Comparison of ENCODE assay signal across 8 mouse cellular contexts in the genomic region with DNA sequence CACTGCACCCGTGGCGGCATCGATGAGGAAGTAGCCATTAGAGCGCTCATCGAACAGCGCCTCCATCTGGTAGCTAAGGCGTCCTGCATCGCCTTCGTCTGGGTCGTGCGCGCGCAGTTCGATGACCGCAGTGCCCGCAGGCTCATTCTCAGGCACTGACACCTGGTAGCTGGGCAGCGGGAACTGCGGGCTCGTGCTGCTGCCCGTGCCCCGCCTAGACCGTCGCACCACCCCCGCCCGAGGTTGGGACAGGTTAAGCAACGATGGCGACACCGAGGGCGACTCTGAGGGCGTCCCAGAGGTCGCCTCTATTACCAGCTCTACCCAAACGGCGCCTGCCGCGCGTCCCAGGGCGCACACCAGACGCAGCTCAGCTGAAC. TPM values are rescaled to one million over a fixed set of nuclear protein-coding genes. Genes with fewer than 3 reads are reported as not detected.
DNase-seq lines count a peak whose midpoint lies in the region; ATAC-seq lines count a peak whose summit lies in the region.

No protein-coding gene starts in this region.

- H3K9me3 ChIP-seq in heart, embryonic 11.5 days (replicated peaks; ENCODE audit: control insufficient read depth, low read length): no peaks in the 10 kb centered on the region
- no peaks in the 10 kb centered on the region; the same call in 1 of the 2 replicates for H3K9me3 ChIP-seq in hindbrain, embryonic 11.5 days (ENCODE audit: control insufficient read depth, low read length)
- H3K9me3 ChIP-seq in liver, embryonic 11.5 days (ENCODE audit: control insufficient read depth, low read length): peaks cover 3% of the 10 kb centered on the region
- no peaks in the 10 kb centered on the region; the same call in 1 of the 2 replicates for H3K9me3 ChIP-seq in midbrain, embryonic 16.5 days (replicated peaks; ENCODE audit: control insufficient read depth, low read length, poor library complexity, severe bottlenecking)

- H3K4me3 ChIP-seq in heart, embryonic 11.5 days (ENCODE audit: low read depth, low read length): peak overlapping the region; percentile 62
- H3K4me3 ChIP-seq in hindbrain, embryonic 11.5 days (ENCODE audit: low read depth, low read length): peak overlapping the region; percentile 58
- H3K4me3 ChIP-seq in liver, embryonic 11.5 days (ENCODE audit: low read depth, low read length): peak overlapping the region; percentile 54
- H3K4me3 ChIP-seq in midbrain, embryonic 16.5 days (ENCODE audit: low read depth, low read length): peak overlapping the region; percentile 47

- H3K36me3 ChIP-seq in heart, embryonic 11.5 days (ENCODE audit: control insufficient read depth, insufficient read depth, low read length): no peaks in the 10 kb centered on the region; the same call in 1 of the 2 replicates
- peaks cover 13% of the 10 kb centered on the region; the same call in 1 of the 2 replicates for H3K36me3 ChIP-seq in hindbrain, embryonic 11.5 days (ENCODE audit: control insufficient read depth, insufficient read depth, low read length)
- peaks cover 2% of the 10 kb centered on the region; the same call in 1 of the 2 replicates for H3K36me3 ChIP-seq in liver, embryonic 11.5 days (ENCODE audit: control insufficient read depth, insufficient read depth, low read length)
- no peaks in the 10 kb centered on the region for H3K36me3 ChIP-seq in midbrain, embryonic 16.5 days (ENCODE audit: control insufficient read depth, insufficient read depth, low read length)

- DNase-seq in heart, postnatal 25 days (ENCODE audit: low spot score): no peak
- peak; percentile 82 for DNase-seq in hindbrain, embryonic 11.5 days (ENCODE audit: low spot score)
- DNase-seq in liver, embryonic 11.5 days (ENCODE audit: low spot score): no peak
- DNase-seq in cerebellum, adult 8-10 months: no peak
- DNase-seq in natural killer cell, adult 2 months (ENCODE audit: low spot score in 2 of 2): no peak

- peaks cover 27% of the 10 kb centered on the region for H3K27me3 ChIP-seq in heart, embryonic 11.5 days (ENCODE audit: control insufficient read depth, insufficient read depth, low read length)
- peaks cover 17% of the 10 kb centered on the region for H3K27me3 ChIP-seq in hindbrain, embryonic 11.5 days (ENCODE audit: control insufficient read depth, insufficient read depth, low read length)
- peaks cover 71% of the 10 kb centered on the region for H3K27me3 ChIP-seq in liver, embryonic 11.5 days (replicated peaks; ENCODE audit: control insufficient read depth, insufficient read depth, low read length)
- H3K27me3 ChIP-seq in midbrain, embryonic 16.5 days (ENCODE audit: control insufficient read depth, insufficient read depth, low read depth, low read length): peaks cover 35% of the 10 kb centered on the region

- peak overlapping the region; percentile 67 for H3K9ac ChIP-seq in heart, embryonic 11.5 days (ENCODE audit: low read depth, low read length)
- peak overlapping the region; percentile 61; the same call in 1 of the 2 replicates for H3K9ac ChIP-seq in hindbrain, embryonic 11.5 days (ENCODE audit: low read depth, low read length)
- no peak overlapping the region for H3K9ac ChIP-seq in liver, embryonic 11.5 days (ENCODE audit: low read depth, low read length)
- H3K9ac ChIP-seq in midbrain, embryonic 16.5 days (ENCODE audit: low read depth, low read length): peak overlapping the region; percentile 54; the same call in 1 of the 2 replicates

- H3K27ac ChIP-seq in heart, embryonic 11.5 days (ENCODE audit: low read depth, low read length): no peak overlapping the region
- no peak overlapping the region for H3K27ac ChIP-seq in hindbrain, embryonic 11.5 days (ENCODE audit: low read depth, low read length)
- H3K27ac ChIP-seq in liver, embryonic 11.5 days (ENCODE audit: low read depth, low read length): no peak overlapping the region
- peak overlapping the region; percentile 5; the same call in 1 of the 2 replicates for H3K27ac ChIP-seq in midbrain, embryonic 16.5 days (ENCODE audit: low read length)

- H3K4me1 ChIP-seq in heart, embryonic 11.5 days (ENCODE audit: control insufficient read depth, insufficient read depth, low read length): peaks cover 4% of the 10 kb centered on the region
- peaks cover 5% of the 10 kb centered on the region; the same call in 1 of the 2 replicates for H3K4me1 ChIP-seq in hindbrain, embryonic 11.5 days (replicated peaks; ENCODE audit: control insufficient read depth, insufficient read depth, low read length)
- H3K4me1 ChIP-seq in liver, embryonic 11.5 days (replicated peaks; ENCODE audit: control insufficient read depth, insufficient read depth, low read length): peaks cover 11% of the 10 kb centered on the region
- peaks cover 21% of the 10 kb centered on the region for H3K4me1 ChIP-seq in midbrain, embryonic 16.5 days (ENCODE audit: control insufficient read depth, insufficient read depth, low read length)

- peak overlapping the region; percentile 90 for H3K4me2 ChIP-seq in heart, embryonic 11.5 days
- H3K4me2 ChIP-seq in hindbrain, embryonic 11.5 days (replicated peaks; ENCODE audit: low read depth, low read length): peak overlapping the region; percentile 91
- H3K4me2 ChIP-seq in liver, embryonic 11.5 days: peak overlapping the region; percentile 80
- H3K4me2 ChIP-seq in midbrain, embryonic 16.5 days (ENCODE audit: low read length): peak overlapping the region; percentile 58

- WGBS in heart, embryonic 11.5 days (ENCODE audit: insufficient replicate concordance): 2% methylated on average over 38 of the region's 38 CpGs
- 2% methylated on average over 38 of the region's 38 CpGs for WGBS in hindbrain, embryonic 11.5 days
- WGBS in liver, embryonic 11.5 days: 3% methylated on average over 38 of the region's 38 CpGs
- WGBS in midbrain, embryonic 16.5 days: 2% methylated on average over 38 of the region's 38 CpGs

- no peak for ATAC-seq in heart, embryonic 11.5 days (replicated peaks; ENCODE audit: insufficient number of reproducible peaks, low FRiP score, low TSS enrichment)
- ATAC-seq in common myeloid progenitor, adult 5-6 weeks (replicated peaks; ENCODE audit: low read depth, poor library complexity, severe bottlenecking): peak; percentile 53
- no peak for ATAC-seq in hindbrain, embryonic 11.5 days (ENCODE audit: low FRiP score)
- ATAC-seq in liver, embryonic 11.5 days (replicated peaks; ENCODE audit: low FRiP score): no peak
- ATAC-seq in midbrain, embryonic 16.5 days: no peak

- intact Hi-C loops in heart, postnatal 25 days (cut with DNase I): no loop called here

RNA-seq across cellular contexts. Expression of gene Celsr1, which starts 0.8 kb away (rescaled TPM):
- 2.1 and 2.2 TPM in 2 replicates for polyA plus RNA-seq in heart, embryonic 11.5 days (2014; fragmentation: Nextera tagmentation; extraction: Ambion mirVana)
- total RNA-seq in heart, postnatal 25 days (2021): 1 to 10 TPM; 6.6 to 7.2 TPM
- total RNA-seq in common myeloid progenitor, adult 5-6 weeks (2017): 3.3 and 3.6 TPM in 2 replicates
- polyA plus RNA-seq in hindbrain, embryonic 11.5 days (2014; fragmentation: Nextera tagmentation; extraction: Ambion mirVana): 4.6 and 5.1 TPM in 2 replicates
- polyA plus RNA-seq in liver, embryonic 11.5 days (2014; fragmentation: Nextera tagmentation; extraction: Ambion mirVana): 0.53 and 1.4 TPM in 2 replicates
- polyA plus RNA-seq in midbrain, embryonic 16.5 days (2015; fragmentation: Nextera tagmentation; extraction: Ambion mirVana): 1.1 and 1.3 TPM in 2 replicates

RNA-seq across cellular contexts. Expression of gene Gramd4, which starts 24.7 kb away (rescaled TPM):
- 4.9 and 6.5 TPM in 2 replicates for polyA plus RNA-seq in heart, embryonic 11.5 days (2014; fragmentation: Nextera tagmentation; extraction: Ambion mirVana)
- 10 to 100 TPM; 30.4 to 34.7 TPM for total RNA-seq in heart, postnatal 25 days (2021)
- total RNA-seq in common myeloid progenitor, adult 5-6 weeks (2017): 29.5 and 33.1 TPM in 2 replicates
- 8.7 and 10.1 TPM in 2 replicates for polyA plus RNA-seq in hindbrain, embryonic 11.5 days (2014; fragmentation: Nextera tagmentation; extraction: Ambion mirVana)
- polyA plus RNA-seq in liver, embryonic 11.5 days (2014; fragmentation: Nextera tagmentation; extraction: Ambion mirVana): 12.6 and 13.9 TPM in 2 replicates
- polyA plus RNA-seq in midbrain, embryonic 16.5 days (2015; fragmentation: Nextera tagmentation; extraction: Ambion mirVana): 36.0 and 36.7 TPM in 2 replicates
